Mouse (Mus musculus) midbrain, postnatal 0 days (tissue): ENCODE results near the gene Tdrd1. TPM values are rescaled to one million over a fixed set of nuclear protein-coding genes. Genes with fewer than 3 reads are reported as not detected.

Source experiments
- ATAC-seq: fragments of 200-750 bp; cut with Nextera tagmentation; 2 replicates; pipeline ENCODE4 v1.8.0; 2017; ENCODE audit warnings: moderate number of reproducible peaks, mild to moderate bottlenecking, moderate TSS enrichment, moderate library complexity; ENCODE audit not compliant: low FRiP score
- DNase-seq: peaks from one replicate; pipeline ENCODE4 v3.0.0-alpha.2; 2015; ENCODE audit warnings: low spot score
- H3K27ac ChIP-seq: fragments of 300-500 bp; sonication (generic); 2 replicates; pipeline ENCODE4 v1.5.1; 2014; ENCODE audit warnings: low read depth, mild to moderate bottlenecking, low read length, mixed read lengths
- H3K27me3 ChIP-seq: fragments of 300-500 bp; sonication (generic); 2 replicates; pipeline ENCODE4 v1.6.1; 2014; ENCODE audit warnings: low read length, control low read depth, mixed read lengths; ENCODE audit not compliant: insufficient read depth
- H3K36me3 ChIP-seq: fragments of 300-500 bp; sonication (generic); 2 replicates; pipeline ENCODE4 v1.6.1; 2014; ENCODE audit warnings: low read length, control low read depth, mixed read lengths; ENCODE audit not compliant: insufficient read depth
- H3K4me1 ChIP-seq: fragments of 300-500 bp; sonication (generic); 2 replicates; pipeline ENCODE4 v1.6.1; 2014; ENCODE audit warnings: mild to moderate bottlenecking, control low read depth, antibody characterized with exemption, low read length, mixed read lengths; ENCODE audit not compliant: insufficient read depth
- H3K4me2 ChIP-seq: fragments of 300-500 bp; sonication (generic); 2 replicates; pipeline ENCODE4 v1.6.1; 2014; ENCODE audit warnings: low read depth, mild to moderate bottlenecking, low read length, mixed read lengths; ENCODE audit not compliant: poor library complexity, severe bottlenecking
- H3K4me3 ChIP-seq: fragments of 300-500 bp; sonication (generic); 2 replicates; pipeline ENCODE4 v1.5.1; 2014; ENCODE audit warnings: low read depth, mild to moderate bottlenecking, low read length, moderate library complexity
- H3K9ac ChIP-seq: fragments of 300-500 bp; sonication (generic); replicated peaks from 2 replicates; pipeline ENCODE4 v1.6.1; 2014; ENCODE audit warnings: mild to moderate bottlenecking, low read length, moderate library complexity, mixed read lengths; ENCODE audit not compliant: poor library complexity, severe bottlenecking
- H3K9me3 ChIP-seq: fragments of 300-500 bp; sonication (generic); 2 replicates; pipeline ENCODE4 v1.6.1; 2016; ENCODE audit warnings: low read length, control low read depth
- CTCF ChIP-seq: IDR thresholded peaks from 2 replicates; pipeline ENCODE4 v1.5.1; 2016; ENCODE audit warnings: antibody characterized with exemption, mild to moderate bottlenecking
- WGBS: fragments of 180-500 bp; shearing (Covaris S2); extraction: QIAGEN DNeasy Blood & Tissue Kit; methylation state at CpG from one replicate; pipeline ENCODE4 v1.1.7; 2014; 5-methylcytosine and 5-hydroxymethylcytosine counted together
- polyA plus RNA-seq: library from polyadenylated mRNA; unstranded; fragments of >200 nt; fragmentation: Nextera tagmentation; extraction: Ambion mirVana; gene quantifications from 2 replicates; pipeline ENCODE4 v1.2.1, GENCODE M21; 2015
- total RNA-seq: library from RNA; depleted of rRNA; stranded (reverse); fragments of >200 nt; gene quantifications from 2 replicates; pipeline ENCODE4 v1.2.3, GENCODE M21; 2014

Gene Tdrd1
- total and polyA plus RNA-seq, 2 experiments from 2014 or later = 0.52 to 0.99 TPM

- no peak for ATAC-seq
- TF ChIP-seq CTCF = peak; percentile 33; the same call in 1 of the 2 replicates
- no peaks in the 10 kb centered on the region for H3K9me3 ChIP-seq
- no peak overlapping the region for H3K4me3 ChIP-seq
- no peaks in the 10 kb centered on the region for H3K27me3 ChIP-seq
- 71% methylated on average over 17 of the region's 17 CpGs for WGBS
- H3K4me2 ChIP-seq = no peak overlapping the region
- no peaks in the 10 kb centered on the region for H3K4me1 ChIP-seq
- no peak overlapping the region for H3K9ac ChIP-seq
- no peaks in the 10 kb centered on the region for H3K36me3 ChIP-seq
- H3K27ac ChIP-seq = no peak overlapping the region
- no peak for DNase-seq
Observed at GRCm38 (mm10) chr19:56838942-56839706, 13.1 kb downstream of the Tdrd1 start.

- Histone ChIP-seq H3K36me3 (no peaks in the 10 kb centered on the region), H3K27ac (no peak overlapping the region), H3K9ac (no peak overlapping the region), H3K4me2 (no peak overlapping the region), H3K9me3 (no peaks in the 10 kb centered on the region), H3K4me1 (no peaks in the 10 kb centered on the region), H3K27me3 (no peaks in the 10 kb centered on the region), H3K4me3 (no peak overlapping the region)
- DNase-seq (no peak), ATAC-seq (no peak)
- 82% methylated on average over 12 of the region's 12 CpGs for WGBS
- no peak for TF ChIP-seq CTCF
Observed at GRCm38 (mm10) chr19:56842974-56843373, 17.0 kb downstream of the Tdrd1 start.

GRCm38 (mm10) chr19:56852590-56852989 lies 26.6 kb downstream of the Tdrd1 start:
- DNase-seq (no peak), ATAC-seq (no peak)
- TF ChIP-seq CTCF = no peak
- H3K4me1 ChIP-seq = no peaks in the 10 kb centered on the region
- no peaks in the 10 kb centered on the region for H3K27me3 ChIP-seq
- H3K9me3 ChIP-seq = no peaks in the 10 kb centered on the region
- H3K4me2 ChIP-seq = no peak overlapping the region
- no peak overlapping the region for H3K27ac ChIP-seq
- no peak overlapping the region for H3K4me3 ChIP-seq
- H3K36me3 ChIP-seq = no peaks in the 10 kb centered on the region
- no peak overlapping the region for H3K9ac ChIP-seq

DNA sequence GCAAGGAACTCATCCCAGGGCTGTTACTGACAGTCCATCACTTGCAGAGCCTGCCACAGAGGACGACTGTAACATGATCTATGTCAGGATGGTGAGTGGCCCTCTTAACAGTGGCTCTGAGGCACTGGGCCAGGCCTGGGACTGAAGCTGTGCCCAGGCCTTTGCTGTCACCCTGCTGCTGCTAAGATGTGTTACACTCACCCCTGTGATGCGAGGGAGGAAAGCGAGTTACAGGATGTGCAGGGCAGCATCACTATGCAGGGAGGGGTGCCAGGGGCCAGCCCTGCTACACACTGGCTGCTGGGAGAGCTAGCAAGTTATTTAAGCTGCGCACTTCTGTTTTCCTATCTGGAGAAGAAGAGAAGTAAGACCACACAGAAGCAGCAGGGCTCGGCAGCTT lies 30.4 kb downstream of the Tdrd1 start:
- Histone ChIP-seq H3K27me3 (no peaks in the 10 kb centered on the region), H3K4me3 (no peak overlapping the region), H3K9me3 (no peaks in the 10 kb centered on the region), H3K27ac (no peak overlapping the region), H3K4me1 (no peaks in the 10 kb centered on the region), H3K4me2 (no peak overlapping the region), H3K36me3 (no peaks in the 10 kb centered on the region), H3K9ac (no peak overlapping the region)
- no peak for TF ChIP-seq CTCF
- ATAC-seq = no peak
- DNase-seq = no peak
- WGBS = 60% methylated on average over 5 of the region's 5 CpGs

GRCm38 (mm10) chr19:56867701-56868100 lies 41.7 kb downstream of the Tdrd1 start:
- Histone ChIP-seq H3K4me1 (no peaks in the 10 kb centered on the region), H3K36me3 (no peaks in the 10 kb centered on the region), H3K4me3 (no peak overlapping the region), H3K4me2 (no peak overlapping the region), H3K9ac (no peak overlapping the region), H3K9me3 (no peaks in the 10 kb centered on the region), H3K27me3 (peaks cover 9% of the 10 kb centered on the region), H3K27ac (no peak overlapping the region)
- no peak for TF ChIP-seq CTCF
- 75% methylated on average over 4 of the region's 4 CpGs for WGBS
- ATAC-seq = no peak
- no peak for DNase-seq

- TF ChIP-seq CTCF = no peak
- H3K36me3 ChIP-seq = no peaks in the 10 kb centered on the region
- H3K27ac ChIP-seq = no peak within 1 kb of the TSS
- H3K9ac ChIP-seq = peak within 1 kb of the TSS; percentile 39; the same call in 1 of the 2 replicates
- WGBS = 3% methylated on average over 66 of the region's 71 CpGs
- 0 out of 2 replicates have a peak, but pooled peaks have one; percentile 34 for ATAC-seq
- peak within 1 kb of the TSS; percentile 99 for H3K4me2 ChIP-seq
- DNase-seq = no peak
- peak within 1 kb of the TSS; percentile 48 for H3K4me3 ChIP-seq
- no peaks in the 10 kb centered on the region for H3K9me3 ChIP-seq
- peaks cover 46% of the 10 kb centered on the region for H3K27me3 ChIP-seq
- peaks cover 7% of the 10 kb centered on the region; the same call in 1 of the 2 replicates for H3K4me1 ChIP-seq
Observed at GRCm38 (mm10) chr19:56873816-56874600, 48.0 kb downstream of the Tdrd1 start, which contains the start of gene Vwa2. TSS of gene Vwa2 (plus strand) at chr19:56874249.
